Mouse (Mus musculus): Measurements from ENCODE around the gene Gm20509. TPM values are rescaled to one million over a fixed set of nuclear protein-coding genes. Genes with fewer than 3 reads are reported as not detected.

Gene Gm20509
- polyA plus RNA-seq, 1 experiment from 2014 or later: not detected

DNA sequence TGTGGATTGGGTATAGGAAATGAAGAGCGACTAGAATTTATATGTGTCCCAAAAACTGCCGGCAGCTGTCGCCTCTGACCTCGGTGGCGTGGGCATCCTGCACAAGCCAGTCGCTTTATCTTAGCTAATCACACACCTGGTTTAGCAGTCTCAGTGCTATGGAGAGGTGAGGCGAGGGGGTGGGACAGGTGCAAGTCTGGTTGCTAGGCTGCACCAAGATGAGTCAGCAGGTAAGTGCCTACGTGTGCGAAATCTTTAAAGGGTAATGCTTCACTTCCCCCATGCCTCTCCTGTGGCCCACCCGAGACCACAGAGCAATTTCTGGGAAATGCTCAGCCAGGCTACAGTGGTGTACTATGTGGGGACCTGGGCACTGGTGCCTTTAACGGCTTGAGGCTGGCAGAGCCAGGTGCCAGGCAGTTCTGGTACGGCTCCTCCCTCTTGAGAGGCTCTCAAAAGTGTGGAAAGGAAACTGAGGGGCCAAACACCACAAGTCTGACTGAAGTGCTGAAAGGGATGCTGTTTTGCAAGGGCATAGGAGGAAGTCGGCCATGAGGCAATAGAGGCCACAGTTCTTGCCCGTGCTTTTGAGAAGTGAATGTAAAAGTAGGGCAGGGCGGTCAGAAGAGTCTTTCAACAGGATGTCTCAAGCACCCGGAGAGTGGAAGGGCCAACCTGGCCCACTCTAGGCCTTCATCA is 12.9 kb upstream of the Gm20509 start:
- 81% methylated on average over 16 of the region's 16 CpGs for WGBS
- Histone ChIP-seq H3K4me3 (replicated peaks; ENCODE audit: low read depth, low read length) (no peak overlapping the region), H3K4me2 (ENCODE audit: low read length) (no peak overlapping the region), H3K9ac (replicated peaks; ENCODE audit: low read length) (no peak overlapping the region), H3K36me3 (ENCODE audit: control insufficient read depth, insufficient read depth, low read length) (no peaks in the 10 kb centered on the region), H3K4me1 (ENCODE audit: control insufficient read depth, insufficient read depth, low read length) (no peaks in the 10 kb centered on the region), H3K27me3 (ENCODE audit: control insufficient read depth, insufficient read depth, low read length) (no peaks in the 10 kb centered on the region), H3K9me3 (ENCODE audit: control insufficient read depth, low read length) (no peaks in the 10 kb centered on the region), H3K27ac (replicated peaks; ENCODE audit: low read depth, low read length) (no peak overlapping the region)
- DNase-seq: no peak
- ATAC-seq (ENCODE audit: low FRiP score, low TSS enrichment): no peak

DNA sequence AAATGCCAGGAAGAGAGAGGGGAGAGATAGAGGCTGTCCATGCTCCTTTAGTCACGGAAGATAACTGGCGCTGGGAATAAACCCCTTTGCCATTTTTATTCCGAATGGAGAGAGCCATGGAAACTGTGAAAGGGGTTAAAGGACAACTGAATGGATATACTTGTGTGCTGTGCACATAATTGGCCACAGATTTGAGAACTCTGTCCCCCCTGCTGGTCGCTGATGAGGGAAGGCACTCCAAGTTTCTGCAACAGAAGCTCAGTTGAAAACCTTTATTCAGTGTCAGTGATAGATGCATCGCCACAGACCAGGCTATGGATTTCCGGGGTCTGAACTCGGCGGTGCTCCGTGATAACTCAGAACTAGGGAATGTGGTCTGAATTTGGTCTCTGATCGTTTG is 12.1 kb upstream of the Gm20509 start:
- H3K4me3 ChIP-seq (replicated peaks; ENCODE audit: low read depth, low read length): no peak overlapping the region
- no peak for ATAC-seq (ENCODE audit: low FRiP score, low TSS enrichment)
- 78% methylated on average over 10 of the region's 10 CpGs for WGBS
- no peak overlapping the region for H3K4me2 ChIP-seq (ENCODE audit: low read length)
- H3K27me3 ChIP-seq (ENCODE audit: control insufficient read depth, insufficient read depth, low read length): no peaks in the 10 kb centered on the region
- H3K36me3 ChIP-seq (ENCODE audit: control insufficient read depth, insufficient read depth, low read length): no peaks in the 10 kb centered on the region
- no peak for DNase-seq
- no peaks in the 10 kb centered on the region for H3K9me3 ChIP-seq (ENCODE audit: control insufficient read depth, low read length)
- H3K27ac ChIP-seq (replicated peaks; ENCODE audit: low read depth, low read length): no peak overlapping the region
- no peak overlapping the region for H3K9ac ChIP-seq (replicated peaks; ENCODE audit: low read length)
- no peaks in the 10 kb centered on the region for H3K4me1 ChIP-seq (ENCODE audit: control insufficient read depth, insufficient read depth, low read length)

DNA sequence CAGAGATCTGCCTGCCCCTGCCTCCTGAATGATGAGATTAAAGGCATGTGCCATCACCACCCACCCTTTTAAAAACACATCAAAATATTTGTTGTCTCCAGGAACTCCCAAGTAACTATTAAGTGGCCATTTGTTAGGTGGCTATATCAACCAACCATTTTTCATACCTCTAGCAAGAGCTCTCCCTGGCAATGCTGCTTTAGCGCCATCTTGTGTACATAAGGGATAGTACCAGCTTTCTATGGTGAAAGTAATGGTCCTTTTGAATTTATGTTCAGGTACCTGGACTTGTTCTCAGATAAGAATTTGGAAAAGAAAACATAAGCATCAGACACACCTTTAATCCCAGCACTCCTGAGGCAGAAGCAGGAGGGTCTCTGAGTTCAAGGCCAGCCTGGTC is 10.5 kb upstream of the Gm20509 start:
- Histone ChIP-seq H3K9me3 (ENCODE audit: control insufficient read depth, low read length) (no peaks in the 10 kb centered on the region), H3K4me2 (ENCODE audit: low read length) (no peak overlapping the region), H3K36me3 (ENCODE audit: control insufficient read depth, insufficient read depth, low read length) (no peaks in the 10 kb centered on the region), H3K27ac (replicated peaks; ENCODE audit: low read depth, low read length) (no peak overlapping the region), H3K9ac (replicated peaks; ENCODE audit: low read length) (no peak overlapping the region), H3K4me3 (replicated peaks; ENCODE audit: low read depth, low read length) (no peak overlapping the region), H3K27me3 (ENCODE audit: control insufficient read depth, insufficient read depth, low read length) (no peaks in the 10 kb centered on the region), H3K4me1 (ENCODE audit: control insufficient read depth, insufficient read depth, low read length) (no peaks in the 10 kb centered on the region)
- 0% methylated on average over 1 of the region's 1 CpGs for WGBS
- ATAC-seq (ENCODE audit: low FRiP score, low TSS enrichment) (no peak), DNase-seq (peak; percentile 87)

DNA sequence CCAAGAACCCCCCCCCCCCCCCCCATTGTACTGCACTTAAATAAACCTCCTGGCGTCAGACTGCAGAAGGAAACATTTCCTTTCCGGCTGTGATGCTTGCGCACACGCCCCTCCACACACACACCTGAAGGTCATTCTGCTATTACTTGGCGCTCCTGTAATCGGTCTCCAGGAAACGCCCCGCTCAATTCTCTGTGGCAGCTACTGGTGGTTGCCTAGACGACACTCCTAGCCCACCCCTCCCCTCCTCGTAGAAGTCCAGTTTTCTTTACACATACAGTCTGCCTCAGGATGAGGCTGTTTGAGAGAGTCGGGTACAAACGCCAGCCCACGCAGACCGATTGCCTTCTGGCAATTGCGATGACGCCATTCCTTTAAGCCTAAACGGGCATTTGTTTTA is 7.7 kb upstream of the Gm20509 start:
- Histone ChIP-seq H3K4me3 (replicated peaks; ENCODE audit: low read depth, low read length) (no peak overlapping the region), H3K9me3 (ENCODE audit: control insufficient read depth, low read length) (no peaks in the 10 kb centered on the region), H3K36me3 (ENCODE audit: control insufficient read depth, insufficient read depth, low read length) (no peaks in the 10 kb centered on the region), H3K4me1 (ENCODE audit: control insufficient read depth, insufficient read depth, low read length) (no peaks in the 10 kb centered on the region), H3K4me2 (ENCODE audit: low read length) (peak overlapping the region; percentile 22; the same call in 1 of the 2 replicates), H3K9ac (replicated peaks; ENCODE audit: low read length) (no peak overlapping the region), H3K27ac (replicated peaks; ENCODE audit: low read depth, low read length) (no peak overlapping the region), H3K27me3 (ENCODE audit: control insufficient read depth, insufficient read depth, low read length) (no peaks in the 10 kb centered on the region)
- peak; percentile 48; the same call in 1 of the 2 replicates for ATAC-seq (ENCODE audit: low FRiP score, low TSS enrichment)
- WGBS: 45% methylated on average over 17 of the region's 17 CpGs
- DNase-seq: peak; percentile 75

DNA sequence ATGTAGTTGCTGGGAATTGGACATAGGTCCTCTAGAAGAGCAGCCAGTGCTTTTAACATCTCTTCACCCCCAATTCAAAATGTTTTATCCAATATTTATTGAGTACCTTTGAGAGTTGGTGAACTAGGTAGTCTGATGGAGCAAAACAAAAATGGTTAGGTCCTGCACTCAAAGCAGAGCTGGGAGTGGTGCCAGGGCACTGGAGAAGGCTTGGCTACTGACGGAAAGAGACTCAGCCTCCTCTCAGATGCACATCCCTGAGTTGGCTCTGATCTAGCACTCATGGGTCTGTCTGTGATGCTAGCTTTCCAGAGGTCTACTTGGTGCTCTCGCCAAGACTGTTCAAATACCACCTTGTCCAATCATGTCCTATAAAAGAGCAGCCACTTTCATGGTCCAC is 4.4 kb upstream of the Gm20509 start:
- ATAC-seq (ENCODE audit: low FRiP score, low TSS enrichment): no peak
- H3K27ac ChIP-seq (replicated peaks; ENCODE audit: low read depth, low read length): no peak overlapping the region
- WGBS: 80% methylated on average over 2 of the region's 2 CpGs
- H3K4me1 ChIP-seq (ENCODE audit: control insufficient read depth, insufficient read depth, low read length): no peaks in the 10 kb centered on the region
- no peak overlapping the region for H3K9ac ChIP-seq (replicated peaks; ENCODE audit: low read length)
- DNase-seq: no peak
- no peak overlapping the region for H3K4me3 ChIP-seq (replicated peaks; ENCODE audit: low read depth, low read length)
- no peaks in the 10 kb centered on the region for H3K36me3 ChIP-seq (ENCODE audit: control insufficient read depth, insufficient read depth, low read length)
- no peak overlapping the region for H3K4me2 ChIP-seq (ENCODE audit: low read length)
- H3K9me3 ChIP-seq (ENCODE audit: control insufficient read depth, low read length): no peaks in the 10 kb centered on the region
- H3K27me3 ChIP-seq (ENCODE audit: control insufficient read depth, insufficient read depth, low read length): peaks cover 11% of the 10 kb centered on the region; the same call in 1 of the 2 replicates

DNA sequence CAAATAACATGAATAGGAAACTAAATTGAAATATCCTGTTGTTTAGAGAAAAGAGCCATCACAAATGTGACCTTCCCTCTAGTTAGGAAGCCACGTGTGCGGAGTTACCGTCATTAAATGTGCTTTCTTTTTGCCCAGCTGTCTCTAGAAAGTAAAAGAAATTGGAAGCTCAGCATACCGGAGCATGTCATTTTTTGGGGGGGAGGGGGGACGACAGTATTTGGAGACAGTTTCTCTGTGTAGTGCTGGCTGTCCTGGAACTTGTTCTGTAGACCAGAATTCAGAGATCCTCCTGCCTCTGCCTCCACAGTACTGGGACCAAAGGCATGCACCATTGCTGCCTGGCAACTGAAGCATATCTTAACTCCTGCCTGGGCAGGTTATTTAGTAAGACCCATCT is 734 bp upstream of the Gm20509 start, which contains the start of gene Khdc3:
Gene Khdc3, plus strand, starts transcription at position 301 of the 400 bp plus-strand sequence.
- ATAC-seq (ENCODE audit: low FRiP score, low TSS enrichment): no peak
- 86% methylated on average over 5 of the region's 5 CpGs for WGBS

DNA sequence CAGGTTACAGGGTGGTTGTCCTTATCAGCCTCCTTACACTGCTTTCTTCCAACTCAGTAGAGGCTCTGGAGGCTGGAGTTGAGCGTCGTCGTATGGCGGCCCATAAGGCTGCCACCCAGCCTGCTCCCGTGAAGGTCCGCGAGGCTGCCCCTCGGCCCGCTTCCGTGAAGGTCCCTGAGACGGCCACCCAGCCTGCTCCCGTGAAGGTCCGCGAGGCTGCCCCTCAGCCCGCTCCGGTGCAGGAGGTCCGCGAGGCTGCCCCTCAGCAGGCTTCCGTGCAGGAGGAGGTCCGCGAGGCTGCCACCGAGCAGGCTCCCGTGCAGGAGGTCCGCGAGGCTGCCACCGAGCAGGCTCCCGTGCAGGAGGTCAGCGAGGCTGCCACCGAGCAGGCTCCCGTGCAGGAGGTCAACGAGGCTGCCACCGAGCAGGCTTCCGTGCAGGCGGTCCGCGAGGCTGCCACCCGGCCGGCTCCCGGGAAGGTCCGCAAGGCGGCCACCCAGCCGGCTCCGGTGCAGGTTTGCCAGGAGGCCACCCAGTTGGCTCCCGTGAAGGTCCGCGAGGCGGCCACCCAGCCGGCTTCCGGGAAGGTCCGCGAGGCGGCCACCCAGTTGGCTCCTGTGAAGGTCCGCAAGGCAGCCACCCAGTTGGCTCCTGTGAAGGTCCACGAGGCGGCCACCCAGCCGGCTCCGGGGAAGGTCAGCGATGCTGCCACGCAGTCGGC is 1.0 kb downstream of the Gm20509 start:
- Histone ChIP-seq H3K4me2 (ENCODE audit: low read length) (peak overlapping the region; percentile 77), H3K4me1 (ENCODE audit: control insufficient read depth, insufficient read depth, low read length) (peaks cover 5% of the 10 kb centered on the region; the same call in 1 of the 2 replicates), H3K9ac (replicated peaks; ENCODE audit: low read length) (peak overlapping the region; percentile 52), H3K9me3 (ENCODE audit: control insufficient read depth, low read length) (no peaks in the 10 kb centered on the region), H3K27me3 (ENCODE audit: control insufficient read depth, insufficient read depth, low read length) (peaks cover 12% of the 10 kb centered on the region; the same call in 1 of the 2 replicates), H3K36me3 (ENCODE audit: control insufficient read depth, insufficient read depth, low read length) (no peaks in the 10 kb centered on the region), H3K4me3 (replicated peaks; ENCODE audit: low read depth, low read length) (peak overlapping the region; percentile 43), H3K27ac (replicated peaks; ENCODE audit: low read depth, low read length) (no peak overlapping the region)
- peak; percentile 20; the same call in 1 of the 2 replicates for ATAC-seq (ENCODE audit: low FRiP score, low TSS enrichment)
- WGBS: 5% methylated on average over 60 of the region's 60 CpGs
- peak; percentile 50 for DNase-seq

More for the DNA sequence above, 734 bp upstream of the Gm20509 start, which contains the start of gene Khdc3:
- peaks cover 5% of the 10 kb centered on the region; the same call in 1 of the 2 replicates for H3K4me1 ChIP-seq (ENCODE audit: control insufficient read depth, insufficient read depth, low read length)
- no peak within 1 kb of the TSS for H3K4me3 ChIP-seq (replicated peaks; ENCODE audit: low read depth, low read length)
- H3K4me2 ChIP-seq (ENCODE audit: low read length): no peak within 1 kb of the TSS
- H3K9ac ChIP-seq (replicated peaks; ENCODE audit: low read length): no peak within 1 kb of the TSS
- H3K9me3 ChIP-seq (ENCODE audit: control insufficient read depth, low read length): no peaks in the 10 kb centered on the region
- no peaks in the 10 kb centered on the region for H3K36me3 ChIP-seq (ENCODE audit: control insufficient read depth, insufficient read depth, low read length)
- DNase-seq: no peak
- peaks cover 12% of the 10 kb centered on the region; the same call in 1 of the 2 replicates for H3K27me3 ChIP-seq (ENCODE audit: control insufficient read depth, insufficient read depth, low read length)
- H3K27ac ChIP-seq (replicated peaks; ENCODE audit: low read depth, low read length): no peak within 1 kb of the TSS

DNA sequence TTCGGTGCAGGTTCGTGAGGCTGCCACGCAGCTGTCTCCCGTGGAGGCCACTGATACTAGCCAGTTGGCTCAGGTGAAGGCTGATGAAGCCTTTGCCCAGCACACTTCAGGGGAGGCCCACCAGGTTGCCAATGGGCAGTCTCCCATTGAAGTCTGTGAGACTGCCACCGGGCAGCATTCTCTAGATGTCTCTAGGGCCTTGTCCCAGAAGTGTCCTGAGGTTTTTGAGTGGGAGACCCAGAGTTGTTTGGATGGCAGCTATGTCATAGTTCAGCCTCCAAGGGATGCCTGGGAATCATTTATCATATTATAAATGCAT is 1.6 kb downstream of the Gm20509 start:
- H3K36me3 ChIP-seq (ENCODE audit: control insufficient read depth, insufficient read depth, low read length): no peaks in the 10 kb centered on the region
- no peaks in the 10 kb centered on the region for H3K9me3 ChIP-seq (ENCODE audit: control insufficient read depth, low read length)
- no peak overlapping the region for H3K27ac ChIP-seq (replicated peaks; ENCODE audit: low read depth, low read length)
- H3K4me2 ChIP-seq (ENCODE audit: low read length): peak overlapping the region; percentile 77
- 41% methylated on average over 5 of the region's 5 CpGs for WGBS
- peak overlapping the region; percentile 43 for H3K4me3 ChIP-seq (replicated peaks; ENCODE audit: low read depth, low read length)
- peaks cover 5% of the 10 kb centered on the region; the same call in 1 of the 2 replicates for H3K4me1 ChIP-seq (ENCODE audit: control insufficient read depth, insufficient read depth, low read length)
- peak overlapping the region; percentile 52 for H3K9ac ChIP-seq (replicated peaks; ENCODE audit: low read length)
- H3K27me3 ChIP-seq (ENCODE audit: control insufficient read depth, insufficient read depth, low read length): peaks cover 12% of the 10 kb centered on the region; the same call in 1 of the 2 replicates
- ATAC-seq (ENCODE audit: low FRiP score, low TSS enrichment): no peak
- DNase-seq: no peak
